Mouse (Mus musculus) lung, embryonic 16.5 days (tissue): ENCODE results near the gene Nes. TPM values are rescaled to one million over a fixed set of nuclear protein-coding genes. Genes with fewer than 3 reads are reported as not detected.

Experiments
- ATAC-seq: fragments of 200-750 bp; cut with Nextera tagmentation; 2 replicates; pipeline ENCODE4 v1.8.0; 2017; ENCODE audit warnings: low read depth, mild to moderate bottlenecking, moderate library complexity
- H3K27ac ChIP-seq: fragments of 300-500 bp; sonication (generic); 2 replicates; pipeline ENCODE4 v1.5.1; 2014; ENCODE audit warnings: mild to moderate bottlenecking, control low read depth, low read length
- H3K27me3 ChIP-seq: fragments of 300-500 bp; sonication (generic); 2 replicates; pipeline ENCODE4 v1.6.1; 2014; ENCODE audit warnings: low read depth, low read length, mixed read lengths; ENCODE audit not compliant: control insufficient read depth, insufficient read depth
- H3K36me3 ChIP-seq: fragments of 300-500 bp; sonication (generic); 2 replicates; pipeline ENCODE4 v1.6.1; 2014; ENCODE audit warnings: low read length; ENCODE audit not compliant: control insufficient read depth, insufficient read depth
- H3K4me1 ChIP-seq: fragments of 300-500 bp; sonication (generic); replicated peaks from 2 replicates; pipeline ENCODE4 v1.6.1; 2014; ENCODE audit warnings: low read length, mixed read lengths; ENCODE audit not compliant: control insufficient read depth, insufficient read depth
- H3K4me2 ChIP-seq: fragments of 300-500 bp; sonication (generic); 2 replicates; pipeline ENCODE4 v1.6.1; 2014; ENCODE audit warnings: low read depth, low read length, control low read depth
- H3K4me3 ChIP-seq: fragments of 300-500 bp; sonication (generic); 2 replicates; pipeline ENCODE4 v1.5.1; 2014; ENCODE audit warnings: mild to moderate bottlenecking, low read length, control low read depth
- H3K9ac ChIP-seq: fragments of 300-500 bp; sonication (generic); 2 replicates; pipeline ENCODE4 v1.6.1; 2014; ENCODE audit warnings: low read length, control low read depth
- H3K9me3 ChIP-seq: fragments of 300-500 bp; sonication (generic); 2 replicates; pipeline ENCODE4 v1.6.1; 2016; ENCODE audit warnings: low read length; ENCODE audit not compliant: control insufficient read depth
- WGBS: fragments of 180-500 bp; shearing (Covaris S2); extraction: QIAGEN DNeasy Blood & Tissue Kit; methylation state at CpG from one replicate; pipeline ENCODE4 v1.1.7; 2014; 5-methylcytosine and 5-hydroxymethylcytosine counted together
- polyA plus RNA-seq: library from polyadenylated mRNA; unstranded; fragments of >200 nt; fragmentation: Nextera tagmentation; extraction: Ambion mirVana; gene quantifications from 2 replicates; pipeline ENCODE4 v1.2.1, GENCODE M21; 2015

Nes gene
- polyA plus RNA-seq, 1 experiment from 2014 or later = 15.5 TPM

GRCm38 (mm10) chr3:87998747-87999146, 27.9 kb downstream of the Nes start:
- H3K36me3 ChIP-seq = no peaks in the 10 kb centered on the region
- WGBS = 4% methylated on average over 7 of the region's 7 CpGs
- H3K4me1 ChIP-seq = peaks cover 23% of the 10 kb centered on the region
- ATAC-seq = no peak
- no peaks in the 10 kb centered on the region for H3K9me3 ChIP-seq
- H3K4me3 ChIP-seq = no peak overlapping the region
- H3K27ac ChIP-seq = no peak overlapping the region
- H3K27me3 ChIP-seq = peaks cover 96% of the 10 kb centered on the region
- no peak overlapping the region for H3K4me2 ChIP-seq
- no peak overlapping the region for H3K9ac ChIP-seq

- H3K9ac ChIP-seq = no peak overlapping the region
- ATAC-seq = no peak
- H3K27me3 ChIP-seq = peaks cover 92% of the 10 kb centered on the region
- no peaks in the 10 kb centered on the region for H3K9me3 ChIP-seq
- no peaks in the 10 kb centered on the region for H3K36me3 ChIP-seq
- WGBS = 1% methylated on average over 38 of the region's 38 CpGs
- peak overlapping the region; percentile 41 for H3K4me3 ChIP-seq
- peaks cover 23% of the 10 kb centered on the region for H3K4me1 ChIP-seq
- no peak overlapping the region for H3K27ac ChIP-seq
- H3K4me2 ChIP-seq = peak overlapping the region; percentile 56
Observed at GRCm38 (mm10) chr3:87999243-87999895, 28.5 kb downstream of the Nes start.

GRCm38 (mm10) chr3:88000181-88000580, 29.3 kb downstream of the Nes start, which contains the start of gene Bcan:
Gene Bcan, minus strand, starts transcription at chr3:88000230.
- peaks cover 23% of the 10 kb centered on the region for H3K4me1 ChIP-seq
- under 1% methylated on average over 36 of the region's 39 CpGs for WGBS
- H3K36me3 ChIP-seq = no peaks in the 10 kb centered on the region
- H3K27me3 ChIP-seq = peaks cover 84% of the 10 kb centered on the region
- no peak within 1 kb of the TSS for H3K27ac ChIP-seq
- peak within 1 kb of the TSS; percentile 41 for H3K4me3 ChIP-seq
- no peak for ATAC-seq
- 0 out of 2 replicates have a peak within 1 kb of the TSS, but pooled peaks have one; percentile 19 for H3K9ac ChIP-seq
- H3K9me3 ChIP-seq = no peaks in the 10 kb centered on the region
- peak within 1 kb of the TSS; percentile 56 for H3K4me2 ChIP-seq

GRCm38 (mm10) chr3:88000816-88001595, 30.1 kb downstream of the Nes start:
- Histone ChIP-seq H3K9ac (no peak overlapping the region), H3K27me3 (peaks cover 76% of the 10 kb centered on the region), H3K4me3 (no peak overlapping the region; the same call in 1 of the 2 replicates), H3K4me2 (no peak overlapping the region), H3K36me3 (no peaks in the 10 kb centered on the region), H3K27ac (no peak overlapping the region), H3K9me3 (no peaks in the 10 kb centered on the region), H3K4me1 (peaks cover 23% of the 10 kb centered on the region)
- 10% methylated on average over 11 of the region's 11 CpGs for WGBS
- no peak for ATAC-seq

GRCm38 (mm10) chr3:88002291-88002976, 31.6 kb downstream of the Nes start:
- Histone ChIP-seq H3K9me3 (no peaks in the 10 kb centered on the region), H3K27me3 (peaks cover 62% of the 10 kb centered on the region), H3K9ac (no peak overlapping the region), H3K27ac (no peak overlapping the region), H3K4me2 (peak overlapping the region; percentile 12; the same call in 1 of the 2 replicates), H3K4me1 (peaks cover 18% of the 10 kb centered on the region), H3K4me3 (no peak overlapping the region), H3K36me3 (no peaks in the 10 kb centered on the region)
- 2% methylated on average over 17 of the region's 17 CpGs for WGBS
- ATAC-seq = peak; percentile 87

GRCm38 (mm10) chr3:88005822-88006786, 35.2 kb downstream of the Nes start:
- Histone ChIP-seq H3K4me3 (no peak overlapping the region), H3K27ac (no peak overlapping the region), H3K36me3 (no peaks in the 10 kb centered on the region), H3K9ac (no peak overlapping the region), H3K9me3 (no peaks in the 10 kb centered on the region), H3K4me1 (peaks cover 7% of the 10 kb centered on the region), H3K4me2 (no peak overlapping the region), H3K27me3 (peaks cover 28% of the 10 kb centered on the region)
- 55% methylated on average over 18 of the region's 18 CpGs for WGBS
- no peak for ATAC-seq

- H3K27me3 ChIP-seq = peaks cover 4% of the 10 kb centered on the region
- H3K27ac ChIP-seq = no peak overlapping the region
- no peak overlapping the region for H3K4me2 ChIP-seq
- 9% methylated on average over 6 of the region's 6 CpGs for WGBS
- no peaks in the 10 kb centered on the region for H3K36me3 ChIP-seq
- H3K9me3 ChIP-seq = no peaks in the 10 kb centered on the region
- no peak overlapping the region for H3K4me3 ChIP-seq
- H3K4me1 ChIP-seq = no peaks in the 10 kb centered on the region
- H3K9ac ChIP-seq = no peak overlapping the region
- ATAC-seq = no peak
Observed at GRCm38 (mm10) chr3:88010634-88011265, 39.9 kb downstream of the Nes start.
